ENCODE assay signal across 8 mouse cellular contexts in genomic region chr2:21142616-21143015, GRCm38 (mm10).
DNase-seq lines count a peak whose midpoint lies in the region; ATAC-seq and TF ChIP-seq lines count a peak whose summit lies in the region.

No protein-coding gene starts in this region.

- H3K4me2 ChIP-seq in forebrain, embryonic 16.5 days (ENCODE audit: low read length): peak overlapping the region; percentile 97

- ATAC-seq in forebrain, embryonic 16.5 days: peak; percentile 22
- ATAC-seq in CD4-positive, CD25-positive, alpha-beta regulatory T cell, adult 4 months: no peak

- peak overlapping the region; percentile 53 for H3K4me3 ChIP-seq in lung, adult 2 months (replicated peaks; ENCODE audit: extremely low read depth, low read depth, low read length)
- H3K4me3 ChIP-seq in forebrain, embryonic 16.5 days (replicated peaks; ENCODE audit: low read length): peak overlapping the region; percentile 71

- H3K27me3 ChIP-seq in forebrain, embryonic 16.5 days (replicated peaks; ENCODE audit: control insufficient read depth, insufficient read depth, low read length): no peaks in the 10 kb centered on the region

- 19% methylated on average over 2 of the region's 2 CpGs for WGBS in lung, adult 2 months
- WGBS in forebrain, embryonic 16.5 days: 7% methylated on average over 2 of the region's 2 CpGs

- no peaks in the 10 kb centered on the region for H3K36me3 ChIP-seq in forebrain, embryonic 16.5 days (ENCODE audit: control insufficient read depth, insufficient read depth)

- no peak for TF ChIP-seq CTCF in lung, adult 2 months (IDR thresholded peaks at IDR 0.05; ENCODE audit: insufficient read depth, low read length)

- TF ChIP-seq POLR2A in lung, adult 2 months (IDR thresholded peaks at IDR 0.05; ENCODE audit: borderline replicate concordance, extremely low read depth, low read depth, low read length): no peak

- DNase-seq in lung, adult 2 months: no peak
- no peak for DNase-seq in lung, postnatal 4 days
- peak; percentile 3 to 29 for DNase-seq in left cerebral cortex, adult 8-10 months (ENCODE audit: low spot score in 2 of 2)
- peak; percentile 30 for DNase-seq in neural tube, embryonic 10.5 days (ENCODE audit: extremely low spot score, low spot score)
- no peak for DNase-seq in thymus, postnatal 36 days
- DNase-seq in cerebellum, postnatal 4 days (ENCODE audit: low spot score in 2 of 2): no peak

- H3K27ac ChIP-seq in forebrain, embryonic 16.5 days (ENCODE audit: low read length): peak overlapping the region; percentile 86

- peaks cover 4% of the 10 kb centered on the region; the same call in 1 of the 2 replicates for H3K4me1 ChIP-seq in lung, adult 2 months (ENCODE audit: control insufficient read depth, insufficient read depth, low read length)
- H3K4me1 ChIP-seq in forebrain, embryonic 16.5 days (replicated peaks; ENCODE audit: control insufficient read depth, insufficient read depth, low read length): peaks cover 14% of the 10 kb centered on the region

- no peaks in the 10 kb centered on the region for H3K9me3 ChIP-seq in forebrain, embryonic 16.5 days (ENCODE audit: control insufficient read depth, low read length)

- peak overlapping the region; percentile 88 for H3K9ac ChIP-seq in forebrain, embryonic 16.5 days (replicated peaks; ENCODE audit: low read depth, low read length)

Comparison
In these comparisons a context has a peak if more than half of its experiments do, and no peak if none do; other contexts are left out.
1. DNase-seq: peak in left cerebral cortex, adult 8-10 months (2 of 2) and neural tube, embryonic 10.5 days (single experiment); none in lung, adult 2 months (single experiment), lung, postnatal 4 days (0 of 2), thymus, postnatal 36 days (0 of 2) and cerebellum, postnatal 4 days (0 of 2).